Mouse (Mus musculus): ENCODE measurements at regions not wholly inside any gene's neighbourhood (a gene's known extent, or its start where the extent isn't known, plus 50 kb on each side); places are given as distances from the start of the nearest gene placed in this dataset.

GRCm38 (mm10) chr8:103978948-103979347, 122.5 kb upstream of the Cdh5 start:
- H3K4me1 ChIP-seq (ENCODE audit: control insufficient read depth, insufficient read depth, low read length), result no peaks in the 10 kb centered on the region
- no peaks in the 10 kb centered on the region for H3K36me3 ChIP-seq (ENCODE audit: control insufficient read depth, insufficient read depth, low read length)
- H3K4me3 ChIP-seq (ENCODE audit: control insufficient read depth, low read depth, low read length), result no peak overlapping the region
- no peak overlapping the region for H3K27ac ChIP-seq (ENCODE audit: control insufficient read depth, insufficient read depth, low read depth, low read length)
- H3K27me3 ChIP-seq (ENCODE audit: control insufficient read depth, insufficient read depth, low read length), result no peaks in the 10 kb centered on the region
- no peak for TF ChIP-seq CTCF (IDR thresholded peaks at IDR 0.05; ENCODE audit: control insufficient read depth, insufficient read depth, insufficient replicate concordance, low read depth, low read length)
- no peak for TF ChIP-seq POLR2A (IDR thresholded peaks at IDR 0.05; ENCODE audit: control insufficient read depth, low read depth, low read length)

GRCm38 (mm10) chr8:103983860-103984594, 117.4 kb upstream of the Cdh5 start:
- TF ChIP-seq CTCF (IDR thresholded peaks at IDR 0.05; ENCODE audit: control insufficient read depth, insufficient read depth, insufficient replicate concordance, low read depth, low read length) (no peak), POLR2A (IDR thresholded peaks at IDR 0.05; ENCODE audit: control insufficient read depth, low read depth, low read length) (no peak)
- Histone ChIP-seq H3K4me1 (ENCODE audit: control insufficient read depth, insufficient read depth, low read length) (no peaks in the 10 kb centered on the region), H3K27ac (ENCODE audit: control insufficient read depth, insufficient read depth, low read depth, low read length) (no peak overlapping the region), H3K4me3 (ENCODE audit: control insufficient read depth, low read depth, low read length) (no peak overlapping the region), H3K27me3 (ENCODE audit: control insufficient read depth, insufficient read depth, low read length) (no peaks in the 10 kb centered on the region), H3K36me3 (ENCODE audit: control insufficient read depth, insufficient read depth, low read length) (no peaks in the 10 kb centered on the region)

- TF ChIP-seq POLR2A (IDR thresholded peaks at IDR 0.05; ENCODE audit: control insufficient read depth, low read depth, low read length), result no peak
- TF ChIP-seq CTCF (IDR thresholded peaks at IDR 0.05; ENCODE audit: control insufficient read depth, insufficient read depth, insufficient replicate concordance, low read depth, low read length), result no peak
- H3K4me3 ChIP-seq (ENCODE audit: control insufficient read depth, low read depth, low read length), result no peak overlapping the region
- no peak overlapping the region for H3K27ac ChIP-seq (ENCODE audit: control insufficient read depth, insufficient read depth, low read depth, low read length)
- no peaks in the 10 kb centered on the region for H3K4me1 ChIP-seq (ENCODE audit: control insufficient read depth, insufficient read depth, low read length)
- H3K36me3 ChIP-seq (ENCODE audit: control insufficient read depth, insufficient read depth, low read length), result no peaks in the 10 kb centered on the region
- no peaks in the 10 kb centered on the region for H3K27me3 ChIP-seq (ENCODE audit: control insufficient read depth, insufficient read depth, low read length)
These were observed 115.8 kb upstream of the Cdh5 start for GRCm38 (mm10) chr8:103985640-103986039.

GRCm38 (mm10) chr8:103993897-103994296, 107.5 kb upstream of the Cdh5 start:
- Histone ChIP-seq H3K27me3 (ENCODE audit: control insufficient read depth, insufficient read depth, low read length) (no peaks in the 10 kb centered on the region), H3K36me3 (ENCODE audit: control insufficient read depth, insufficient read depth, low read length) (no peaks in the 10 kb centered on the region), H3K4me3 (ENCODE audit: control insufficient read depth, low read depth, low read length) (no peak overlapping the region), H3K4me1 (ENCODE audit: control insufficient read depth, insufficient read depth, low read length) (no peaks in the 10 kb centered on the region), H3K27ac (ENCODE audit: control insufficient read depth, insufficient read depth, low read depth, low read length) (no peak overlapping the region)
- TF ChIP-seq CTCF (IDR thresholded peaks at IDR 0.05; ENCODE audit: control insufficient read depth, insufficient read depth, insufficient replicate concordance, low read depth, low read length), result no peak
- no peak for TF ChIP-seq POLR2A (IDR thresholded peaks at IDR 0.05; ENCODE audit: control insufficient read depth, low read depth, low read length)

GRCm38 (mm10) chr8:103998143-103998542, 103.3 kb upstream of the Cdh5 start:
- Histone ChIP-seq H3K27ac (ENCODE audit: control insufficient read depth, insufficient read depth, low read depth, low read length) (no peak overlapping the region), H3K4me3 (ENCODE audit: control insufficient read depth, low read depth, low read length) (no peak overlapping the region), H3K36me3 (ENCODE audit: control insufficient read depth, insufficient read depth, low read length) (no peaks in the 10 kb centered on the region), H3K27me3 (ENCODE audit: control insufficient read depth, insufficient read depth, low read length) (no peaks in the 10 kb centered on the region), H3K4me1 (ENCODE audit: control insufficient read depth, insufficient read depth, low read length) (no peaks in the 10 kb centered on the region)
- TF ChIP-seq CTCF (IDR thresholded peaks at IDR 0.05; ENCODE audit: control insufficient read depth, insufficient read depth, insufficient replicate concordance, low read depth, low read length) (no peak), POLR2A (IDR thresholded peaks at IDR 0.05; ENCODE audit: control insufficient read depth, low read depth, low read length) (no peak)

- Histone ChIP-seq H3K27me3 (ENCODE audit: control insufficient read depth, insufficient read depth, low read length) (no peaks in the 10 kb centered on the region), H3K36me3 (ENCODE audit: control insufficient read depth, insufficient read depth, low read length) (no peaks in the 10 kb centered on the region), H3K27ac (ENCODE audit: control insufficient read depth, insufficient read depth, low read depth, low read length) (no peak overlapping the region), H3K4me3 (ENCODE audit: control insufficient read depth, low read depth, low read length) (no peak overlapping the region), H3K4me1 (ENCODE audit: control insufficient read depth, insufficient read depth, low read length) (peaks cover 2% of the 10 kb centered on the region; the same call in 1 of the 2 replicates)
- no peak for TF ChIP-seq CTCF (IDR thresholded peaks at IDR 0.05; ENCODE audit: control insufficient read depth, insufficient read depth, insufficient replicate concordance, low read depth, low read length)
- TF ChIP-seq POLR2A (IDR thresholded peaks at IDR 0.05; ENCODE audit: control insufficient read depth, low read depth, low read length), result no peak
These were observed 94.2 kb upstream of the Cdh5 start for GRCm38 (mm10) chr8:104007209-104007608.

GRCm38 (mm10) chr8:104008756-104009155, 92.7 kb upstream of the Cdh5 start:
- no peaks in the 10 kb centered on the region for H3K36me3 ChIP-seq (ENCODE audit: control insufficient read depth, insufficient read depth, low read length)
- no peak for TF ChIP-seq CTCF (IDR thresholded peaks at IDR 0.05; ENCODE audit: control insufficient read depth, insufficient read depth, insufficient replicate concordance, low read depth, low read length)
- no peak for TF ChIP-seq POLR2A (IDR thresholded peaks at IDR 0.05; ENCODE audit: control insufficient read depth, low read depth, low read length)
- peaks cover 2% of the 10 kb centered on the region; the same call in 1 of the 2 replicates for H3K4me1 ChIP-seq (ENCODE audit: control insufficient read depth, insufficient read depth, low read length)
- no peak overlapping the region for H3K4me3 ChIP-seq (ENCODE audit: control insufficient read depth, low read depth, low read length)
- H3K27ac ChIP-seq (ENCODE audit: control insufficient read depth, insufficient read depth, low read depth, low read length), result no peak overlapping the region
- H3K27me3 ChIP-seq (ENCODE audit: control insufficient read depth, insufficient read depth, low read length), result no peaks in the 10 kb centered on the region

Measured in testis, adult 2 months (tissue).